Mouse (Mus musculus) kidney, adult 11 months (tissue): ENCODE measurements around the gene Gk.

Source experiments
- DNase-seq: peaks from one replicate; pipeline ENCODE4 v3.0.0; 2022

Gk gene

DNA sequence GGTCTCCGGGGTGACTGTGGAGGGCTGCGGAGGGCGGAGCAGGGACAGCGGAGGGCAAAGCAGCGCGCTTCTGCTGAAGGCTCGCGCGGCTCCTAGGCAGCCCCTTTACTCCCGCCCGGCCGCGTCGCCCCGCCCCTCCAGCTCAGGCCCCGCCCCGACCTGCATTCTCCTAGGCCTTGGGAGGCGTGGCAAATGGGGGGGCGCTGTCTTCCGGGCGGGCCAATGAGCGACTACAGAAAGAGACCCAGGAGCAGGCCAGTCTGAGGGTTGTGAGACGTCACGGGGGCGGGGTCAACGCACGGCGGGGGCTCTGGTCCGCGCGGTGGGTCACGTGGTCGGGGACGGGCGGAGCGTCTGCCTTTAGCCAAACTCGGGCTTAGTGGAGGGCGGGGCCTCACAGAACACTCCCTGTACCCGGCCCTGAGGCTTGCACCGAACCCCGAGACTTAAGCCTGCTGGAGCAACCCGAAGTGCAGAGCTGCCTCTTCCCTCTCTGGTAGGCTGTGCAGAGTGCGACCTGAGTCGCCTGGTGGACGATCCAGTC is at the start of gene Gk:
Gk (minus strand) TSS at position 276 of the 544 bp plus-strand sequence.
- DNase-seq = peak; percentile 99

DNA sequence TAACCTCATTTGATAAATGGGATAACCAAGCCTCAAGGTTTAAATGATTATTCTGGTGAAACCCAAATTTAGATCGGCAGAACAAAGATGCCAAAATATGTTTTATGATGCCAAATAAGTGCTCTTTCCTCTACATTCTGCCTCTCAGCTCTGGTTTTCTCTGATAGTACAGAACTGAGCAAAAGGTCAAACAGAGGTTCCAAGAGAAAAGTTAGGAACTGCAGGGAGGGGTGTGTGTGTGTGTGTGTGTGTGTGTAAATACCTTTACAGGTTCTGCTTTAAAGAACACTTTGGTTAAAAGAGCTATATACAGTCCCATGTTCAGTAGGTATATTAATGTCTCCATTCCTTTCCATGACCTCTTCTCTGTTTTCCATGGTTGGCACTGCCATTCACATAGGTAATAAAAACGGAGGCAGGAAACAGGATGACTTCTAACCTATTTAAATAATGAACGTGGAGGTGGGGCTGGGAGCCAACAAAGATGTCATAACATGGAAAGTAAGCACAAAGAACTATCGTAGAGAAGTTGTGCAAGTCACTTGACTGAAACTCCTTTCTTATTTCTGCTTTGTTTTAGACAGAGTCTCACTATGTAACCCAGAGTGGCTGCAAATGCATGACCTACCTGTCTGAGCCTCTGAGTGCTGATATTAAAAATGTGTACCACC is 28.2 kb upstream of the Gk start:
- no peak for DNase-seq

DNA sequence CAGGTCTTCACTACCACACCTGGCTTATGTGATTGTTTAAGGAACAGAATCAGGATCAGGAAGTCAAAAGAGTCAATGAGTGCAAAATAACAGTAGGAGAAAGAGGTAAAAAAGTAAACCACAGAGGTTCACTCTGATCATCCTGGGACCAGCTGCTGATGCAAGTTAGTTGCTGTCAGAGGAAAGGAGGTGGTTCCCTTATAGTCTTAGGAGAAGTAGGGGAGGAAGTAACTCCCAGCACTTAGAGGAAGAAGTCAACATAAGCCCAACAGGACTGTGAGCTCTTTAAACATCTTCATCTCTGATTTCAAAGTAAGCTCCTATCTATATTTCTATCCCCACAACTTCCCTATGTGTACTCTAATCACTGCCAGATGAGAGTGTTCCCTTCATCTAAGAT is 26.4 kb upstream of the Gk start:
- no peak for DNase-seq

GRCm38 (mm10) chrX:85797449-85797848 is 20.8 kb upstream of the Gk start:
- DNase-seq = no peak

DNA sequence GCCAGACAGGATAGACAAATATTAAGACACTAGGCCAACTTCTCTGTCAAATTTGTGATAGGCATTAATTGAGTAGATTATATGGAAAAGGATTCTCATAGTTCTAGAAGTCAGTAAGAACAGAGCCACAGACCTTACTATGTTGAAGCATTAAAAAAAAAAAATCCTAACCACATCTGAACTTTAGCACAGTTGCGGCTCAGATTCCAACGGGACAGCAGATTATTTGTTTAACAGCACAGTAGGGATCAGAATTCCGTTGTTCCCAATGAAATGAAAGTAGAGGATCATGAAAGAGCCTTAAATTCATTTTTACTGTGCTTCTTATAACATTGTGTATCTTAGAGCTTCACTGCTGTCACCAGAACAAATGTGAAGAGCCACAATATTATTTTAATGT is 1.7 kb upstream of the Gk start:
- no peak for DNase-seq

DNA sequence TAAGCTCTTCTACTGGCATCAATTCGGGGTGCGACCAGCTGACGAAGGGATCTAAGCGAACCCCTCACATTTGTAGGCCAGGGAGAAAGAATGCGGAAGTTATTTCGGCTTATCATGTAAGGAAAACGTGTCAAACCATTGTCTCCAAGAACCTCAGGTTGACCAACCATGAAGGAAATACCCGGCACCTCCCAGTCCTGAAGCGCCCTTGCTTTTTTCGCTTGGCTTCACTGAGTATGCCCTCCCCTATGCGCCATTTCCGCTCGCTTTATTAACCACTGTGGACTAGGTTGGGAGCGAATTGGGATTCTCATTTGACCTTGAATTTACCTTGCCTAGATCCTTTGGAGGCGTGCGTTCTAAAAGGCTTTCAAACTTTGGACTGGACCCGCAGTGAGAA is 522 bp upstream of the Gk start:
- peak; percentile 81 for DNase-seq

DNA sequence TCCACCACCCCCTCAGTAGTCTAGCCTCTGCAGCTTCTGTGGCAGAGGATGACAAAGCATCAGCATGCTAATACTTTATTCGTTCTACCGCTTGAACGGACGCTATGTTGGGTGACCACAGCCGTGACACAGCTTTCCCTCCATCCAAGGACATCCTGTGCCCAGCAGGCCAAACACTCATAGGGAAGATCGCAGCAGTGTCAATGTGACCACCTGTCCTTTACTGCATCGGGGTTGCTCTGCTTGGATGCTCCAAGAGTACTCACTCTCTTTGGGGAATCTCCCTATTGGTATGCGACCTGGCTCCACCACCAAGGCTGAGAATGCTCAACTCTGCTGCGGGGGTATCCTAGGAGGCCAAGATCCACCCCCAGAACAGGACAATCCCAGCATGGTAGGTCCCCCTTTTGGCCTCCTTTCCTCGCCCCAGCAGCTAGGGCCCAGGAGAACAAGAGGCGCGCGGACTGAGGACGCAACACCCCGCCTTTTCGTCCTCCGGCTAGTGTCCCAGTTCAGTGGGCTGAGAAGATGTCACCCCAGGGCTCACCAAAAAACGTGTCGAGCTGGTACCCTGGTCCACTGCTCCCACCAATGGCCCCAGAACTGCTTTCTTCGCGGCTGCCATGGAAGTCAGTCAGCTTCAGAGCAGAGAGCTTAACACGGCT is 608 bp downstream of the Gk start:
- no peak for DNase-seq

DNA sequence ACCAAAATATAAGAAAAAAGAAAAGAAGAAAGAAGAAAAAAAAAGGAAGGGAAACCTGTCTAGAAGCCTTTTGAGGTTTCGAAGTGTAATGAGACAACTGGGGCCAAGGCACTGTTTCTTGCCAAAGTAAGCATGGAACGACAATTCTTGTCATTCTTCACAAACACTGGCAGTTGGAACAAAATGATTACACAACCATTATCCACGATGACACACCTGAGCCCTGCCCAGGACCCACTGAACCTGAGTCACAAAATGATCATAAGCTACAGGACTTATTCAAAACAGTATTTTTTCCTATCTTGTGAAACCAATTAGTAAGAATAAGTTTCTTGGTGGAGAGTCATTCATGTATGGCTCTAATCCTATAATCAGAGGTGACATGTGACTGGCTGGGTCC is 5.3 kb downstream of the Gk start:
- no peak for DNase-seq

- no peak for DNase-seq
Observed at GRCm38 (mm10) chrX:85770747-85771146, 5.9 kb downstream of the Gk start.

- no peak for DNase-seq
Observed at GRCm38 (mm10) chrX:85768578-85768977, 8.0 kb downstream of the Gk start.

DNA sequence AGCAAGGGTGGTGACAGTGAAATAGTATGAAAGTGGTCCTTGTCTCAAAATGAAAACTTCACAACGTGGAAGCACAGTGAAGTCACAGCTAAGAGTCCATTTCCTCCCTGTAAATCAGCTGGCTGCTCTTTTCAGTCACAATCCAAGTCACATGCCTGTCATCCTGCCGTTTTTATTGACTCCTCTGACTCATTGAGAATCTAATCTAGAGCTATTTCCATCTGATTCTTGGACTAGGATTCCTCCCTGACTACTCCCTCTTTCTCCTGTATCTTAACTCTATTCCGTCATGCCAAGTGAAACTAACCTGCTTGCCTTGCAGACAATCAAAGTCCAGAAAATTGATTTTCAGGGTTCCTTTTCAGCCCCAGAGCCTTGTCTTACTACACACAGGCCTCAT is 20.6 kb downstream of the Gk start:
- DNase-seq = no peak

DNA sequence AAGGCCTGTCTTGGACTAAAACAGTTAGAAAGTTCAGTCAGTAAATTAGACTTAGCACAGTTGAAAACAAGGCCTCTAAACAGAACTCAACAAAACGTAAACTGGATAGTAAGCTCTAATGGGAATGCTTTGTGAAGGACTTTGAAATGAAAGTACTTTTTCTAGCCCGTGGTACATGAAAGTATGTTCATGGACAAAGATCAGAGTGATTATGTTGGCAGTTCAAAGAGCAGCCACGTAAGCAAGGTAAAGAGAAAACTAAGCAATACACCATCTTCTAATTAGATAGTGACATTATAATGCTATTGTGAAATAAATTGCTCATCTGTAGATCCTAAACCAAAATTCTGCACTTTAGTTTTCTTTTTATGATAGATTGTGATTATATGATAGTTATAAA is 32.8 kb downstream of the Gk start:
- DNase-seq = no peak

- no peak for DNase-seq
Observed at GRCm38 (mm10) chrX:85733228-85733627, 43.4 kb downstream of the Gk start.

DNA sequence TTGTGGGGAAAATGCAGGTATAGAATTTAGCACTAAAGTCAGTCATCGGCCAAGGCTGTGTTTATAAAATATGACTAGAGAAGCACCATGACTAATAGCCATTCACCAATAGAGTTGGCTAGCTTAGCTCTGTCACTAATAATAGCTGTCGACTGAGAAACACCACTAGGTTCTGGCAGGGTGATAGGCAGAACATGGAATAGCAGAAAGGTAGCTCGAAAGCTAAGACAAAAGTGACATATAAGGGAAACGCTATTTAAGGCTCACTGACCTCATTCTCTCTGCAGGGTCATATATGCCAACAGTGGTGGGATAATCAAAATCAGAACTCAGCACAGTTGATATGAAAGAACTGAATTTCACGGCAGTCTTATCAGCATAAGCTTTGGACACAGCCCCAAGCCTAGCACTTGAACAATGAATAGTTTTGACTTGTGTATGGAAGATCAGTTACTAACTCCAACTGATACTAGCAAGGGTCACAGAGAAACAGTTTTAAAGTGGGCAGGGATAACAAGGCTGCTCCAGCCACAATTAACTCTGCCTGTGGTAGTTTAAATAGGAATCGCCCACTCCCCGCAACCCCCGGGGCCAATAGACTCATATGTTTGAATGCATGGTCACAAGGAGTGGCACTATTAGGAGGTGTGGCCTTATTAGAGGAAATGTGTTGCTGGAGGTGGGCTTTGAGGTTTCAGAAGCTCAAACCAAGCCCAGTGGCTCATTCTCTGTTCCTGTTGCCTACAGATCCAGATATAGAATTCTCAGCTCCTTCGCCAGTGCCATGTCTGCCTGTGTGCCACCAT is 45.3 kb downstream of the Gk start:
- DNase-seq = no peak

DNA sequence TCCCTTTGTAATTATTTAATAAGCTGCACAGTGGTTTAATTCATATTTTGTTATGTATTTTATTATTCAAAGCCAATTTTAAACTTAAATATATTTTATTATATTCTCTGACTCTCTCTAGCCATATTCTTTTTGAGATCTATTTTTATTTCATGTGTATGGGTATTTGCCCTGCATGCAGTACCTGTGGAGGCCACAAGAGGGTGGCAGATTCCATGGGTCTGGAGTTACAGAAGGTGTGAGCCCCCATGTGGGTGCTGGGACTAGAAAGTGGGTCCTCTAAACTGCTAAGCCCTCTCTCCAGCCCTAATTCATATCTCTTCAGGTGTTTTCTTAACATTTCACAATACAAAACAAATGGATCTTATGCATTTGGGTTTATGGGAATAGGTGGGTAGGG is 55.4 kb downstream of the Gk start:
- DNase-seq = no peak

DNA sequence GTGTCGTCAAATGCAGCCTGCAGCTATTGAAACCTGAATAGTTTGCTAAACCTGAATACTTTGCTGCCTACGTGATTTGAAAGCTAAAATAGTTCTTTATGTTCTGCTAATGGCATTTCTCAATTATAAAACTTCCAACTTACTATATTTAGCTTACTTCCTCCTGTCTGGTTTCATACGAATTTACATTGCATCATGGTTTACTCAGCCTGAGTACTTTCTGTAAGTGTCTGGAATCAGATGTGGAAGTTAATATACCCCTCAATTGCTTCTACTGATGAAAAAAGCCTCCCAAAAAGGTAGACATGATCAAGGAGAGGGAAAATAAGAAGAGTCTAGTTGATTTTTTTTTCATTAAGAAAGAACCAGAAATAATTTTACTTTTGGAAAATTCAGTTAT is 66.2 kb downstream of the Gk start:
- no peak for DNase-seq

DNA sequence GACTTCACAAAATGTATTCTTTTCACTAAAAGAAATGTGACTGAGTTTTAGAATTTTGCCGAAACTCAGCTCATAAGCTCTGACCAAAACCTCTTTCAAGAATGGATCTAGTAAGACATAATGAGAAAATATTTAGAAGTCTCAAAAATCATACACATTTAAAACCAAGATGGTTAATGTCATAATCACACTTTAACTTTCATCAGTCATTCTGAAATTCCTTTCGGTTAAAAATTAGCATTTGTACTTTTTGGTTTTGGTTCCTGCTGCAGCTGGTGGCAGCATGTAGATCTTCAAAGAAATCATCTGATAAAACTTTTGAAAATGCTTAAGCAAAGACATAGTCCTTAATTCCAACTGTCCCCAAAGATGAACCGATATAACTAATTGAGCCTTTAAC is 70.9 kb downstream of the Gk start:
- DNase-seq = no peak

DNA sequence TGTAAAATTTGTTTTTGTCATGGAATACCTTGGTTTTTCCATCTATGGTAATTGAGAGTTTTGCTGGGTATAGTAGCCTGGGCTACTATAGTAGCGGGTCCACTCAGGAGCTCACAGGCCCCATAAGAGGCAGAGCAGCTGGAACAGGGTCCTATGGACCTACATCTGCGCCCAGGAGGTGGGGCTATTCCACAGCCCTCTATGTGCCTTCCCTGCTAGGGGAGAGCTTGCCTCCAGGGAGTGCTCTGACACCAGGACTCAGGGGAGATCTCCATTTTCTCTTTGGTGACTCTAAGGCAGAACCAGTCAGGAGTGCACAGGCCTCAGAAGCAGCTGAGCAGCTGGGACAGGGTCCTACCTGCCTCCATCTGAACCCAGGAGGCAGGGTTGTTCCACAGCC is 92.9 kb downstream of the Gk start:
- no peak for DNase-seq

- DNase-seq = no peak
Observed at GRCm38 (mm10) chrX:85682125-85682524, 94.5 kb downstream of the Gk start.

DNA sequence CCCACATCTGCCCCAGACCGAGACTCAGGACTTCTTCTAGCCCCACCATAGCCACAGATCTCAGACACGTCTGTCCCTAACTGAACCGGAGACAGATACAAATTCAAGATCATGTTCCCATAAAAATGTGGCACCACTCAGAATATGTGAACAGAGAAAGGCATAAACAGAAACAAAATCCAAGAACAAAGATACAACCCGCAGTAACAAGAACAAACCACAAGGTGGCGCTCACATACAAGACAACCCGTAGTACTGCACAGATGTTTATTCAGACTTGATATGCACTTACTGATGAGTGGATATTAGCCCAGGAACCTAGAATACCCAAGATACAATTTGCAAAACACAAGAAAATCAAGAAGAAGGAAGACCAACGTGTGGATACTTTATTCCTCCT is 99.8 kb downstream of the Gk start:
- no peak for DNase-seq
